Mouse (Mus musculus) lung, adult 2 months (tissue): Measurements from ENCODE around the gene Lpar6. TPM values are rescaled to one million over a fixed set of nuclear protein-coding genes. Genes with fewer than 3 reads are reported as not detected.

Experiments
- DNase-seq: peaks from one replicate; pipeline ENCODE4 v3.0.0; 2022
- H3K4me1 ChIP-seq: fragments of 200-500 bp; 2 replicates; pipeline ENCODE4 v1.6.1; 2011; ENCODE audit warnings: low read length; ENCODE audit not compliant: control insufficient read depth, insufficient read depth
- H3K4me3 ChIP-seq: fragments of 200-500 bp; replicated peaks from 2 replicates; pipeline ENCODE3; 2011; ENCODE audit warnings: low read depth, mild to moderate bottlenecking, control low read depth, low read length; ENCODE audit errors: extremely low read depth
- CTCF ChIP-seq: fragments of 200-500 bp; IDR thresholded peaks from 2 replicates; pipeline ENCODE4 v1.5.1; 2011; ENCODE audit warnings: mild to moderate bottlenecking, low read length, control low read depth; ENCODE audit not compliant: insufficient read depth
- POLR2A ChIP-seq: fragments of 200-500 bp; IDR thresholded peaks from 2 replicates; pipeline ENCODE4 v1.6.1; 2011; ENCODE audit warnings: low read depth, mild to moderate bottlenecking, control low read depth, low read length, borderline replicate concordance; ENCODE audit errors: extremely low read depth
- WGBS: fragments of 180-500 bp; shearing (Covaris S2); methylation state at CpG from one replicate; pipeline ENCODE4 v1.1.7; 2018; 5-methylcytosine and 5-hydroxymethylcytosine counted together
- polyA plus RNA-seq: library from polyadenylated mRNA; depleted of rRNA; stranded (reverse); fragments of >200 nt; gene quantifications from 2 replicates; pipeline ENCODE4 v1.2.3, GENCODE M21; 2012

The Lpar6 gene
- polyA plus RNA-seq, 1 experiment: 2.7 TPM

DNA sequence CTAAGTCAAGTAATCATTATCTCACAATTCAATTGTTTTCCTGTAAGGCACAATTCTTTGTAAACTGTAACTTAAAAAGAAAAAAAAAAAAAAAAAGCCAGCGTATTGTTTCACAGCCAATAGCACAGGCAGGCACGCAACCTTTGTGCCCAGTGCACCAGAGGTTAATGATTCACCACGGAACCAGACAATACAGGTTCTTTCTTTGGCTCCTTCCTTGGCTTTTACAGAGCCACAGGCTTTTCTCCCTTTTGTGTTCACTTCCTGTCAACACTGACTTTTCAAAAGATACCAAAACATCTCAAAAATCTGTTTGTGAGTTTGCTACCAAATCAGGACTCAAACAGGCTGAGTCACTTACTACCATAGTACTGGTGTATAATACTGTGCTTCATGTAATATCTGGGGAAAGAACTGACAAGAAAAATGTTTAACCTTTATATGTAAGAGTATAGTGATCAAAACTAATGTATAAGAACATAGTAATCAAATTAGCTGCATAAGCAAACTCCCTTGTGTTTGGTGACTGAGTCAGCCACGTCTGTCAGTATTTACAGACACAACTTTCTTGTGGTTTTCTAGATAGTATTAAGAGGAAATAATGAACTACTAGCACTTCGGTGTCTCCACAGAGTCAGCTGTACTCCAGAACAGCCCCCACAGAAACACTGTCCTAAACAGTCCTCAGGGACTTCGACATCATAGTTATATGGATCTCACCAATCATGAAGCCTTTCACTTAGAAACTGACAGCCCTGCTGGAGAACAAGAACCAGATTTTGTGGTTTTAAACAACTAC lies 16.0 kb downstream of the Lpar6 start:
- TF ChIP-seq POLR2A (no peak), CTCF (no peak)
- 42% methylated on average over 6 of the region's 6 CpGs for WGBS
- no peak for DNase-seq
- Histone ChIP-seq H3K4me3 (no peak overlapping the region), H3K4me1 (peaks cover 17% of the 10 kb centered on the region)

- TF ChIP-seq POLR2A (no peak), CTCF (no peak)
- no peak for DNase-seq
- WGBS: 77% methylated on average over 4 of the region's 4 CpGs
- Histone ChIP-seq H3K4me1 (peaks cover 17% of the 10 kb centered on the region), H3K4me3 (no peak overlapping the region)
Measured at GRCm38 (mm10) chr14:73254412-73254811, 16.7 kb downstream of the Lpar6 start.

DNA sequence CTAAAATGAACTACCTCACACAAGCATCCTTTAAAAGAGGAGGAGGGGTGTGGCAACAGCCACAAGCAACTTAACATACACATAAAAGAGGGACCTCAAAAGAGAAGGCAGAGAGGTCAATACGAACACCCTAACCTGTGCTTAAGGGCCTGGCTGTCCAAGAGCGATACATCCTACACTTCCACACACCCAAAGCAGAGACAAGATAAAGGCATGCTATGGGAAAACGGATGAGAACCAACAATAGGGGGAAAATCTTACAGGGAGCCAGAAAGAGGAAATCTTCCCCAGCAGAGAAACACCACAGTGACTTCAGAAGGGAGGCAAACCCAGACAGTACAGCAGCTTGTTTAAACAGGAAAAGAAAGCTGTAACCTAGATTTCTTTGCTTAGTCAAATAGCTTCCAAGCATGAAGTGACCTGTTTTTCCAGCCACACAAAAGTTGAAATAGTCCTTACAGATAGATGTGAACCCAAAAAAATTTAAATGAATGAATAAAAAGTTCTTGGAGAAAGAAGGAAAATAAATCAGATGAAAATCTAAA lies 17.8 kb downstream of the Lpar6 start:
- no peak for DNase-seq
- Histone ChIP-seq H3K4me3 (no peak overlapping the region), H3K4me1 (peaks cover 17% of the 10 kb centered on the region)
- no peak for TF ChIP-seq POLR2A
- no peak for TF ChIP-seq CTCF
- WGBS: 31% methylated on average over 3 of the region's 3 CpGs

GRCm38 (mm10) chr14:73257348-73257747 lies 19.7 kb downstream of the Lpar6 start:
- 60% methylated on average over 7 of the region's 7 CpGs for WGBS

GRCm38 (mm10) chr14:73258181-73258580 lies 20.5 kb downstream of the Lpar6 start:
- TF ChIP-seq POLR2A: no peak
- no peak for TF ChIP-seq CTCF
- no peak overlapping the region for H3K4me3 ChIP-seq
- 36% methylated on average over 4 of the region's 4 CpGs for WGBS
- peaks cover 12% of the 10 kb centered on the region for H3K4me1 ChIP-seq
- DNase-seq: no peak

More at GRCm38 (mm10) chr14:73257348-73257747, 19.7 kb downstream of the Lpar6 start:
- TF ChIP-seq POLR2A (no peak), CTCF (no peak)
- H3K4me3 ChIP-seq: no peak overlapping the region
- DNase-seq: no peak
- peaks cover 17% of the 10 kb centered on the region for H3K4me1 ChIP-seq

GRCm38 (mm10) chr14:73262210-73262609 lies 24.5 kb downstream of the Lpar6 start:
- WGBS: 63% methylated on average over 9 of the region's 9 CpGs
- peak; percentile 43 for DNase-seq

GRCm38 (mm10) chr14:73266166-73266565 lies 28.5 kb downstream of the Lpar6 start:
- 87% methylated on average over 3 of the region's 3 CpGs for WGBS
- TF ChIP-seq CTCF (0 out of 2 replicates have a peak, but pooled peaks have one; percentile 21), POLR2A (no peak)
- Histone ChIP-seq H3K4me3 (no peak overlapping the region), H3K4me1 (no peaks in the 10 kb centered on the region; the same call in 1 of the 2 replicates)
- DNase-seq: no peak

More at GRCm38 (mm10) chr14:73262210-73262609, 24.5 kb downstream of the Lpar6 start:
- no peak for TF ChIP-seq CTCF
- TF ChIP-seq POLR2A: no peak
- Histone ChIP-seq H3K4me1 (peaks cover 3% of the 10 kb centered on the region), H3K4me3 (no peak overlapping the region)

DNA sequence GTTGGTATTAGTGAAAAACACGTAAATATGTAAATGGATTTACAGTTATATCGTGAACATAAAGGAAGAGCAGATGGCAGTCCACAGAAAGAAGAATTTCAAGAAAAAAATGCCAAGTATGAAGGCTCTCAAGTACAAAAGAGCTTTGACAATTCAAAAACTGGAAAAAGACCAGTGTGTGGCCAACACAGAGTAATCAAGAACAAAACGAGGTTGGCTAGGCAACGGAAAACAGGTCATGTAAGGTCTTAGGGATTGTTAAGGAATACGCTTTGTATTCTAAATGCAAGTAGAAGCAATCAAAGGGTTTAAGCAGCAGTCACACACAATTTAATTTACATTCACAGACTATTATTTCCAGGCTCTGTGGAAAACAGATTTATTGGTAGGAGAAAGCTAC lies 34.1 kb downstream of the Lpar6 start:
- no peak for DNase-seq
- H3K4me3 ChIP-seq: no peak overlapping the region
- TF ChIP-seq CTCF (no peak), POLR2A (no peak)
- H3K4me1 ChIP-seq: no peaks in the 10 kb centered on the region; the same call in 1 of the 2 replicates
- WGBS: 66% methylated on average over 5 of the region's 5 CpGs

GRCm38 (mm10) chr14:73279096-73279495 lies 41.4 kb downstream of the Lpar6 start:
- DNase-seq: no peak
- TF ChIP-seq POLR2A: no peak
- no peak for TF ChIP-seq CTCF
- Histone ChIP-seq H3K4me1 (no peaks in the 10 kb centered on the region), H3K4me3 (no peak overlapping the region)
- 86% methylated on average over 6 of the region's 6 CpGs for WGBS

GRCm38 (mm10) chr14:73280996-73281395 lies 43.3 kb downstream of the Lpar6 start:
- TF ChIP-seq POLR2A (no peak), CTCF (peak; percentile 46; the same call in 1 of the 2 replicates)
- Histone ChIP-seq H3K4me3 (no peak overlapping the region), H3K4me1 (no peaks in the 10 kb centered on the region)
- DNase-seq: no peak
- WGBS: 22% methylated on average over 1 of the region's 1 CpGs
